Mouse (Mus musculus) cerebellum, adult 2 months (tissue): ENCODE results near the gene Ubb.
A peak's percentile ranks its signal among the peaks of the same experiment; 100 is the strongest.

ENCODE experiments used
- CTCF ChIP-seq: fragments of 200-500 bp; IDR thresholded peaks from 2 replicates; pipeline ENCODE4 v1.5.1; 2011; ENCODE audit warnings: low read depth, mild to moderate bottlenecking, control low read depth, low read length, moderate library complexity, borderline replicate concordance; ENCODE audit not compliant: insufficient read depth
- POLR2A ChIP-seq: fragments of 200-500 bp; IDR thresholded peaks from 2 replicates; pipeline ENCODE4 v1.6.1; 2011; ENCODE audit warnings: low read length, control low read depth, borderline replicate concordance; ENCODE audit not compliant: insufficient read depth

DNA sequence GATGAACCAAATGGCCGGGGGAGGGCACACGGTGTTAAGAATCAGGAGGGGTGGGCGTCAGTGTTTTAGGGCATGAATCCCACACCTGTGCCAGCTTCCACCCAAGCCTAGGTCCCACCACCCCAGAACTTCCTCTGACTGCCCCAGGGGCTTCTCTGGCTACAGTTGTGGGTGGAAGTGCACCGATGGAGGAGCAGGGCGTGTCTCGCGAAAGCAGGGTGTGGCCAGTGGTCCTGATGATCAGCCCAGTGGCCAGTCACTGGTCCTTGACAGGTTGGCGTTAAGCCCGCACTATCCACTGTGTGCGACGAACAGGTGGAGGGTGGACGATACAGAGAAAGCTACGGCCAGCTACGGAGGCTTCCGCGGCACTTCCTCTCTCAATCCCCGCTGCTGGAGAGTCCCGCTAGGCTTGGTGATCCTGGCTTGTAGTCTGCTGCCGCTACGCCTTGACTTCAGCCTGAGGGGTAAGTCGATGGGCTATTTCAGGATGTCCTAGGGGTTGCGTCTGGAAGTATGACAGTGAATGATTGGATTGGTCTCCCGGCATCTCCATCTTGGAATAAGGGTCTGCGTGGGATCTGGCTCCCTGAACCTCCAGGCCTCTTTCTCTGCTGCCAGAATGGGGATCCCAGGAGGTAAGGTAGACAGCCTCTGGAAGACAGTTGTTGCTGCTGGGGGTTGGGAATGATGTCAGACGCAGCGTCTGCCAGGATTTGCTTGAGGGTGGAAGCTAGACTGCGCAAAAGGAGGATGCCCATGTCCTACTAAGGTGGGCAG is 24.9 kb downstream of the Ubb start:
- no peak for TF ChIP-seq CTCF
- peak; percentile 58; the same call in 1 of the 2 replicates for TF ChIP-seq POLR2A
